Mouse (Mus musculus) erythroblast, embryonic 14.5 days (primary cell): Measurements from ENCODE around the gene Nle1.
"Not testable (repeated sequence)": the region's sequence is repeated elsewhere in the genome, so short reads cannot be mapped to it uniquely, and the experiment has no call there.

Experiments used
- GATA1 ChIP-seq: IDR thresholded peaks from 2 replicates; pipeline ENCODE4 v1.6.1; 2012; ENCODE audit warnings: low read length, inconsistent platforms, mixed read lengths
- TAL1 ChIP-seq: IDR thresholded peaks from 3 replicates; pipeline ENCODE4 v1.6.1; 2012; ENCODE audit warnings: low read length, inconsistent platforms, mixed read lengths

- not testable (repeated sequence) for TF ChIP-seq GATA1, TAL1
Measured at GRCm38 (mm10) chr11:82931161-82931560, 22.9 kb upstream of the Nle1 start.
